Mouse (Mus musculus): ENCODE results near the gene Dnajb2.

GRCm38 (mm10) chr1:75223532-75223931 is 12.7 kb upstream of the Dnajb2 start:
- no peak for TF ChIP-seq CTCF (IDR thresholded peaks at IDR 0.05; ENCODE audit: low read depth)
- no peak for TF ChIP-seq EP300 (IDR thresholded peaks at IDR 0.05; ENCODE audit: low read depth)
